Mouse (Mus musculus) liver, embryonic 13.5 days (tissue): ENCODE data around the gene Prdm2. TPM values are rescaled to one million over a fixed set of nuclear protein-coding genes. Genes with fewer than 3 reads are reported as not detected.

Source experiments
- ATAC-seq: fragments of 200-750 bp; cut with Nextera tagmentation; 2 replicates; pipeline ENCODE4 v1.8.0; 2017; ENCODE audit warnings: low read depth, mild to moderate bottlenecking, moderate number of reproducible peaks, moderate library complexity
- DNase-seq: peaks from one replicate; pipeline ENCODE4 v3.0.0; 2022
- H3K27ac ChIP-seq: fragments of 300-500 bp; sonication (generic); 2 replicates; pipeline ENCODE4 v1.5.1; 2015; ENCODE audit warnings: moderate library complexity, mild to moderate bottlenecking, inconsistent platforms
- H3K27me3 ChIP-seq: fragments of 300-500 bp; sonication (generic); 2 replicates; pipeline ENCODE4 v1.6.1; 2015; ENCODE audit warnings: mild to moderate bottlenecking, inconsistent platforms
- H3K36me3 ChIP-seq: fragments of 300-500 bp; sonication (generic); 2 replicates; pipeline ENCODE4 v1.6.1; 2015; ENCODE audit warnings: mild to moderate bottlenecking, inconsistent platforms
- H3K4me1 ChIP-seq: fragments of 300-500 bp; sonication (generic); replicated peaks from 2 replicates; pipeline ENCODE4 v1.6.1; 2015; ENCODE audit warnings: inconsistent platforms
- H3K4me2 ChIP-seq: fragments of 300-500 bp; sonication (generic); 2 replicates; pipeline ENCODE4 v1.6.1; 2015; ENCODE audit warnings: inconsistent platforms, mild to moderate bottlenecking, moderate library complexity
- H3K4me3 ChIP-seq: fragments of 300-500 bp; sonication (generic); replicated peaks from 2 replicates; pipeline ENCODE4 v1.5.1; 2015; ENCODE audit warnings: mild to moderate bottlenecking, inconsistent platforms
- H3K9ac ChIP-seq: fragments of 300-500 bp; sonication (generic); 2 replicates; pipeline ENCODE4 v1.6.1; 2015; ENCODE audit warnings: mild to moderate bottlenecking, inconsistent platforms
- H3K9me3 ChIP-seq: fragments of 300-500 bp; sonication (generic); replicated peaks from 2 replicates; pipeline ENCODE4 v1.6.1; 2016; ENCODE audit warnings: inconsistent platforms
- WGBS: fragments of 180-500 bp; shearing (Covaris S2); methylation state at CpG from one replicate; pipeline ENCODE4 v1.1.7; 2015; ENCODE audit not compliant: insufficient replicate concordance; 5-methylcytosine and 5-hydroxymethylcytosine counted together
- polyA plus RNA-seq: library from polyadenylated mRNA; unstranded; fragments of >200 nt; fragmentation: Nextera tagmentation; extraction: Ambion mirVana; gene quantifications from 2 replicates; pipeline ENCODE4 v1.2.1, GENCODE M21; 2015

The Prdm2 gene
- polyA plus RNA-seq, 1 experiment from 2014 or later: 2.9 TPM

DNA sequence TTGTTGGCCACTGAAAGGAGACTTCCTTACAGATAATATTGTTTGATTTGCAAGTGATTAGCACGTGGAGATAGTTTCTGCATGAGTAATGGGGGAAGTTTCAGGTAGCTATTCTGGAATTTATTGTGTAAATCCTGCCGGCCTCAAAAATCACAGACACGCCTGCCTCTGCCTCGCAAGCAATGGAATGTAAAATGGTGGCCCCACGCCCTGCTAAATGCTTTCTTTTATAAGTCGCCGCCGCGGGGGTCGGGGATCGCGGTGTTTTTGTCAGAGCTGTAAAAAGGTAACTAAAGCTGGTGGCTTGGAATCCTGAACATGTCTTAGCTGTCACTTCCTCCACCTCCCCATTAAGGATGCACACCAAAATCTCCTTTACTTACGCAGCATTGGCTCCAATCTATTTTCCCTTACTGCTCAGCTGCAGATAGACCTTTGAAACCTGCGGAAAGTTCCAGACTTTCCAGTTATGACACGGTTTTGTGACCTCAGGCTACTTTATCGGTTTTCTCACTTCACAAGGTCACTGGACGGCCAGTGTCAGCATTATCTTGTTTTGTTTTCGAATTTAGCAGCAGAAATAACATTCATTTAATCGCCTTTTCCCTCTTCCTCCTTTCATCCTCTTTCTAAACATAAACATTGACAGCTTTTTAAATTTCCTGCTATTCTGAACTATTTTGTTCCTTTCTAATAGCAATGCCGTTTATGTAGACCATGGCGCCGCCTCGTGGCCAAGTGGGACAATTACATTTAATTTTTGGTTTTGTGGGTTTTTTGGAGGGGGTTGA is 25.6 kb upstream of the Prdm2 start:
- Histone ChIP-seq H3K4me3 (peak overlapping the region; percentile 20), H3K36me3 (no peaks in the 10 kb centered on the region), H3K27me3 (no peaks in the 10 kb centered on the region), H3K9ac (peak overlapping the region; percentile 26; the same call in 1 of the 2 replicates), H3K4me2 (peak overlapping the region; percentile 49), H3K9me3 (no peaks in the 10 kb centered on the region; the same call in 1 of the 2 replicates), H3K27ac (no peak overlapping the region), H3K4me1 (peaks cover 3% of the 10 kb centered on the region; the same call in 1 of the 2 replicates)
- no peak for DNase-seq
- WGBS: 18% methylated on average over 23 of the region's 23 CpGs
- no peak for ATAC-seq

DNA sequence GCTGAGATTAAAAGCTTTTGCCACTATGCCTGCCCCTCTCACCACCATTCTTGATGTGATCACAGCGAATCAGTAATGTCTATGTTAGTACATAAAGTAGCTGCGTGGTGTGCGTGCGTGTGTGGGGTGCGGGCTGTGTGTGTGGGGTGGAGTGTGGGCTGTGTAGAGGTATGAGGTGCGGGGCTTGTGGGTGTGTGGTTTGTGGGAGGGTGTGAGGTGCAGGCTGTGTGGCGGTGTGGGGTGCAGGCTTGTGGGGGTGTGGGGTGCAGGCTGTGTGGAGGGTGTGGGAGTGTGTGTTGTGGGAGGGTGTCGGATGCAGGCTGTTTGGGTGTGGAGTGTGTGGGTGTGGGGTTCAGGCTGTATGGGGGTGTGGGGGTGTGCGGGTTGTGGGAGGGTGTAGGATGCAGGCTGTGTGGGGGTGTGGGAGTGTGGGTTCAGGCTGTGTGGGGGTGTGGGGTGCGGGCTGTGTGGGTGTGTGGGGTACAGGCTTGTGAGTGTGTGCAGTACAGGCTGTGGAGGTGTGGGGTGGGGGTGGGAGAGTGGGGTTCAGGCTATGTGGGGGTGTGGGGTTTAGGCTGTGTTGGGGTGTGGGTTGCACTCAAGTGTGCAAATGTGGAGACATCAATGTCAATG is 19.1 kb upstream of the Prdm2 start:
- ATAC-seq: 0 out of 2 replicates have a peak, but pooled peaks have one; percentile 29
- no peak overlapping the region for H3K27ac ChIP-seq
- WGBS: 77% methylated on average over 10 of the region's 10 CpGs

DNA sequence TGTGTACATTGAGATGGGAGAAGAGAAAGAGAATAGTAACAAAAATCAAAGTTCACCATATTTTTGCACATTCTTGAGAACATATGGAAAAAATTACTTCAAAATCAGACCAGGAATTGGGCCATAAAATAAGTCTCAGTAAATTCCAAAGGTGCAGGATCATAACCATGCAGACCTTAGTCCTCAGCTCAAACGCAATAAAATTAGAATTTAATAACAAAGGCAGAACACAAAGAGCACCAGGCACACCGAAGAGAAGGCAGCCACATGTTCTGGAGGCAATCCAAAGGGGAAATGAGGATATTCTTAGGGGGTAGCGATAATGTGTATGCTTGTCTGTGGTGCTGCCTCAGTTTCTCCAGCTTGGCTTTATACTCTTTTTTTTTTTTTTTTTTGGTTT is 18.3 kb upstream of the Prdm2 start:
- WGBS: 69% methylated on average over 3 of the region's 3 CpGs
- H3K36me3 ChIP-seq: no peaks in the 10 kb centered on the region

More for the DNA sequence above, 19.1 kb upstream of the Prdm2 start:
- Histone ChIP-seq H3K4me1 (no peaks in the 10 kb centered on the region), H3K9me3 (no peaks in the 10 kb centered on the region; the same call in 1 of the 2 replicates), H3K27me3 (no peaks in the 10 kb centered on the region), H3K36me3 (no peaks in the 10 kb centered on the region), H3K9ac (no peak overlapping the region), H3K4me3 (no peak overlapping the region), H3K4me2 (no peak overlapping the region)
- no peak for DNase-seq

DNA sequence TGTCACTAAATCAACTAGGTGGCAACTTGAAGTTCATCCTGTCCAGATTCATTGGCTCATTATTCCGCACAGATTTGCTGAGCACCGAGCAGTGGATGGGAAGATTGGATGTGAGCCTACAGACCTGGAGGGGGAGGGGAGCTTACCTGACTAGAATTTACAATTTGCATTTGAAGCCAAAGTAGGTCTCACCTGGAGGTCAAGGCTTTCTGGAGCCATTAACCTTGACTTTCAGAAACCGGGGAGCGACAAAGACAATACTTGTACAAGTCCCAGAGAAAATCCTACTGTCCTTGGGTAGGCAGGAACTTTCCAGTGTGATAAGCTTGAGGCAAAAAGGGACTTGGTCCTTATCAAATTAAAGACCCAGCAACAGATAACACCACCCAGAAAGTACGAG is 15.2 kb upstream of the Prdm2 start:
- no peak overlapping the region for H3K27ac ChIP-seq
- H3K9me3 ChIP-seq: no peaks in the 10 kb centered on the region
- no peaks in the 10 kb centered on the region for H3K27me3 ChIP-seq
- no peak for DNase-seq
- WGBS: 52% methylated on average over 5 of the region's 5 CpGs
- H3K4me2 ChIP-seq: no peak overlapping the region
- H3K36me3 ChIP-seq: no peaks in the 10 kb centered on the region
- H3K4me1 ChIP-seq: no peaks in the 10 kb centered on the region
- H3K4me3 ChIP-seq: no peak overlapping the region
- no peak for ATAC-seq
- H3K9ac ChIP-seq: no peak overlapping the region

More for the DNA sequence above, 18.3 kb upstream of the Prdm2 start:
- H3K27ac ChIP-seq: no peak overlapping the region
- no peak overlapping the region for H3K4me2 ChIP-seq
- no peaks in the 10 kb centered on the region for H3K27me3 ChIP-seq
- no peak overlapping the region for H3K9ac ChIP-seq
- DNase-seq: no peak
- no peaks in the 10 kb centered on the region for H3K4me1 ChIP-seq
- H3K9me3 ChIP-seq: no peaks in the 10 kb centered on the region; the same call in 1 of the 2 replicates
- no peak overlapping the region for H3K4me3 ChIP-seq
- ATAC-seq: no peak

DNA sequence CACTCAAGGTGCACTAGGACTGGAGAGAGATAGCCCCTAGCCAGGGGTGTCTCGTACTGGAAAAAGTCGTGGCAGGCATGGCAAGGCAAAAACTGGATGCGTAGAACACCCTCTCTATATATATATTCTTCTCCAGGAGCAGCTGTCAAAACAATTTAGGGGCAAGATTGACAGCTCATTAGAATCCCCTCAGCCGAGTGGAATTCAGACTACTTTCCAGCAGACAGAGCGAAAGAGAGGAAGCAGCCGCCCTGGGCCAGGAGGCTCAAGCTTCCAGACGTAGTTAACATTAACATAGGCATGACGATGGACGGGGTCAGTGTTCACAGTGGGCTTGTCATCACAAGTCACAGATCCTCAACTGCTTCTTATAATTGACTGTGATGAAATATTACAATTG is 13.1 kb upstream of the Prdm2 start:
- ATAC-seq (no peak), DNase-seq (no peak)
- Histone ChIP-seq H3K27me3 (no peaks in the 10 kb centered on the region), H3K4me3 (no peak overlapping the region), H3K4me1 (no peaks in the 10 kb centered on the region), H3K9ac (no peak overlapping the region), H3K4me2 (no peak overlapping the region), H3K36me3 (no peaks in the 10 kb centered on the region), H3K9me3 (no peaks in the 10 kb centered on the region), H3K27ac (no peak overlapping the region)
- 59% methylated on average over 9 of the region's 9 CpGs for WGBS

- ATAC-seq: no peak
- 35% methylated on average over 9 of the region's 9 CpGs for WGBS
Measured at GRCm38 (mm10) chr4:143219316-143219751, 6.5 kb upstream of the Prdm2 start.

GRCm38 (mm10) chr4:143218858-143219257 is 6.1 kb upstream of the Prdm2 start:
- no peak overlapping the region for H3K4me3 ChIP-seq
- H3K27ac ChIP-seq: no peak overlapping the region
- H3K9me3 ChIP-seq: no peaks in the 10 kb centered on the region
- WGBS: 48% methylated on average over 2 of the region's 2 CpGs
- H3K27me3 ChIP-seq: peaks cover 3% of the 10 kb centered on the region; the same call in 1 of the 2 replicates
- no peak overlapping the region for H3K4me2 ChIP-seq
- DNase-seq (no peak), ATAC-seq (no peak)
- H3K4me1 ChIP-seq: peaks cover 8% of the 10 kb centered on the region; the same call in 1 of the 2 replicates
- no peak overlapping the region for H3K9ac ChIP-seq
- H3K36me3 ChIP-seq: no peaks in the 10 kb centered on the region

More at GRCm38 (mm10) chr4:143219316-143219751, 6.5 kb upstream of the Prdm2 start:
- DNase-seq: no peak
- peaks cover 3% of the 10 kb centered on the region; the same call in 1 of the 2 replicates for H3K27me3 ChIP-seq
- no peak overlapping the region for H3K4me2 ChIP-seq
- H3K27ac ChIP-seq: no peak overlapping the region
- no peaks in the 10 kb centered on the region for H3K9me3 ChIP-seq
- no peak overlapping the region for H3K4me3 ChIP-seq
- no peaks in the 10 kb centered on the region for H3K36me3 ChIP-seq
- peaks cover 8% of the 10 kb centered on the region; the same call in 1 of the 2 replicates for H3K4me1 ChIP-seq
- H3K9ac ChIP-seq: no peak overlapping the region

DNA sequence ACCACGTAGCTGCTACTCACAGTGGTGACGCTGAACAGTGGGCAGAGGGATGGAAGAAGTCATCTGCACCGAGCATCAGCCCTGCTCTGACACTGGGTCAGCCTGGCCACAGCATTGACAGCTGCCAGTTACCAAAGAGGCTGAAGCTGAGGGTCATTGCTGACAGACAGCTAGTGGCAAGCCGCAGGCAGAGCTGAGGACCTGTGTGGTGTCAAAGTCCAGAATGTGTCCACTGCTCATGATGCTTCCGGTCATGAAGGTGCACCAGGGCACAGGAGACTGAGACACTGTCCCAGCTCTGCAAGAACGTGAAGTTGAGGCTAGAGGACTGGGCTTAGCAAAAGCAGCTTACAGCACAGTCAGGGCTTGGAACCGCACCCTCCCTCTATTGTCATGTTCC is 4.4 kb upstream of the Prdm2 start:
- Histone ChIP-seq H3K9ac (no peak overlapping the region), H3K4me3 (no peak overlapping the region), H3K9me3 (no peaks in the 10 kb centered on the region), H3K4me1 (peaks cover 13% of the 10 kb centered on the region), H3K27me3 (peaks cover 3% of the 10 kb centered on the region; the same call in 1 of the 2 replicates), H3K36me3 (no peaks in the 10 kb centered on the region), H3K4me2 (no peak overlapping the region), H3K27ac (no peak overlapping the region)
- DNase-seq (no peak), ATAC-seq (peak; percentile 20; the same call in 1 of the 2 replicates)
- WGBS: 63% methylated on average over 7 of the region's 7 CpGs

DNA sequence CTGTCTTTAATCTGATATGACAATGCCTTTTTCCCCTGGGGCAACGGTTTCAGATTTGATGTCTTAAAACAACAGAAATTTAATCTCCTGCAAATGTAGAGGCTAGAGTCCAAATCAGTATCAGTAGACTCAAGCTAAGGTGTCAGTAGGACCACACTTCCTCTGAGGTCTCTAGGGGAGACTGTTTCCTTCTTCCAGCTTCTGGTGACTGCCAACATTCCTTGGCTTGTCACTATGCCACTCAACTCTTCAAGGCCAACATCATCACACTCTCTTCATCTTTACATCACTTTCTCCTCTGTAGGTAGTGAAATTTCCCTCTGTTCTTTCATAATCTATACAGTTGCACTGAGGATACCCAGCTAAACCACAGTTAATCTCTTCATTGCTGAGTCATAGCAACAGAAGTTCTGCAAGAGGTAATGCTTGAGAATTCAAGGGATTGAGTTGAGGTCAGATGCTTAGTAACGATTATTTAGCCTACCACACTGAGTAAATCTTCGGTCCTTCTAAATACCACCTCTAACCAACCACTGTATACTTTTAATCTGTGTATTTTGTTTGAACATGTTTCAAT is 1.5 kb upstream of the Prdm2 start:
- no peak overlapping the region for H3K4me2 ChIP-seq
- H3K4me3 ChIP-seq: no peak overlapping the region
- H3K4me1 ChIP-seq: peaks cover 32% of the 10 kb centered on the region
- peaks cover 3% of the 10 kb centered on the region; the same call in 1 of the 2 replicates for H3K27me3 ChIP-seq
- H3K27ac ChIP-seq: no peak overlapping the region
- no peak overlapping the region for H3K9ac ChIP-seq
- DNase-seq: no peak
- no peak for ATAC-seq
- H3K9me3 ChIP-seq: no peaks in the 10 kb centered on the region
- 35% methylated on average over 3 of the region's 3 CpGs for WGBS
- H3K36me3 ChIP-seq: no peaks in the 10 kb centered on the region

GRCm38 (mm10) chr4:143213571-143213970 is 776 bp upstream of the Prdm2 start:
- Histone ChIP-seq H3K4me1 (peaks cover 34% of the 10 kb centered on the region), H3K36me3 (no peaks in the 10 kb centered on the region), H3K27ac (no peak overlapping the region), H3K4me3 (no peak overlapping the region), H3K9me3 (no peaks in the 10 kb centered on the region), H3K27me3 (no peaks in the 10 kb centered on the region), H3K9ac (no peak overlapping the region), H3K4me2 (no peak overlapping the region)
- DNase-seq (no peak), ATAC-seq (no peak)
- WGBS: 53% methylated on average over 4 of the region's 4 CpGs

DNA sequence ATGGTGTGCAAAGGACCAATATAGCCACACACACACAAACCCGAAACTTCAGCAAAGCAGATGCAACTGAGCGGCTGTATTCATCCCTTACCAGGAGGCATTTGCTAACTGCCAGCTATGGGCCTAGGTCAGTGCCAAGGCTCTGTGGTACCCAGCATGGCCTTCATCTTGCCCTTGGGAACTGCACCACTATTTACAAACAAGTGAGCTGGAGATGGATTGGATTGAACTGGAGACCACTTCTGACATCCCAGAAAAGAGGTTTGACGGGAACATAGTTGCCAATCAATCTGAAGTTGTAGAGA is 332 bp upstream of the Prdm2 start:
- H3K36me3 ChIP-seq: no peaks in the 10 kb centered on the region
- H3K4me3 ChIP-seq: peak overlapping the region; percentile 83
- DNase-seq (no peak), ATAC-seq (0 out of 2 replicates have a peak, but pooled peaks have one; percentile 1)
- H3K27me3 ChIP-seq: no peaks in the 10 kb centered on the region
- H3K27ac ChIP-seq: no peak overlapping the region
- 89% methylated on average over 3 of the region's 3 CpGs for WGBS
- peak overlapping the region; percentile 84 for H3K9ac ChIP-seq
- H3K4me1 ChIP-seq: peaks cover 34% of the 10 kb centered on the region
- peak overlapping the region; percentile 92 for H3K4me2 ChIP-seq
- H3K9me3 ChIP-seq: no peaks in the 10 kb centered on the region
